Mouse (Mus musculus) hindbrain, embryonic 10.5 days (tissue): Measurements from ENCODE around the gene Nos3. TPM values are rescaled to one million over a fixed set of nuclear protein-coding genes. Genes with fewer than 3 reads are reported as not detected.
A peak's percentile ranks its signal among the peaks of the same experiment; 100 is the strongest.
"Not testable (repeated sequence)": the region's sequence is repeated elsewhere in the genome, so short reads cannot be mapped to it uniquely, and the experiment has no call there.

Experiments used
- DNase-seq: peaks from one replicate; pipeline ENCODE4 v3.0.0-alpha.2; 2017; ENCODE audit warnings: low spot score
- H3K27ac ChIP-seq: fragments of 300-500 bp; sonication (generic); 2 replicates; pipeline ENCODE4 v1.5.1; 2016; ENCODE audit warnings: mild to moderate bottlenecking, moderate library complexity
- H3K27me3 ChIP-seq: fragments of 300-500 bp; sonication (generic); 2 replicates; pipeline ENCODE4 v1.6.1; 2016; ENCODE audit warnings: mild to moderate bottlenecking; ENCODE audit not compliant: poor library complexity, insufficient read depth, severe bottlenecking
- H3K36me3 ChIP-seq: fragments of 300-500 bp; sonication (generic); 2 replicates; pipeline ENCODE4 v1.6.1; 2016; ENCODE audit warnings: mild to moderate bottlenecking, moderate library complexity
- H3K4me1 ChIP-seq: fragments of 300-500 bp; sonication (generic); replicated peaks from 2 replicates; pipeline ENCODE4 v1.6.1; 2016; ENCODE audit warnings: mild to moderate bottlenecking
- H3K4me3 ChIP-seq: fragments of 300-500 bp; sonication (generic); 2 replicates; pipeline ENCODE4 v1.5.1; 2016; ENCODE audit warnings: mild to moderate bottlenecking, moderate library complexity
- H3K9me3 ChIP-seq: fragments of 300-500 bp; sonication (generic); 2 replicates; pipeline ENCODE4 v1.6.1; 2016; ENCODE audit warnings: mild to moderate bottlenecking, moderate library complexity
- WGBS: fragments of 180-500 bp; shearing (Covaris S2); methylation state at CpG from one replicate; pipeline ENCODE4 v1.1.7; 2016; 5-methylcytosine and 5-hydroxymethylcytosine counted together
- polyA plus RNA-seq: library from polyadenylated mRNA; unstranded; fragments of >200 nt; fragmentation: Nextera tagmentation; extraction: Ambion mirVana; gene quantifications from 2 replicates; pipeline ENCODE4 v1.2.1, GENCODE M21; 2016

Gene Nos3
- polyA plus RNA-seq, 1 experiment from 2014 or later = 9.7 TPM

DNA sequence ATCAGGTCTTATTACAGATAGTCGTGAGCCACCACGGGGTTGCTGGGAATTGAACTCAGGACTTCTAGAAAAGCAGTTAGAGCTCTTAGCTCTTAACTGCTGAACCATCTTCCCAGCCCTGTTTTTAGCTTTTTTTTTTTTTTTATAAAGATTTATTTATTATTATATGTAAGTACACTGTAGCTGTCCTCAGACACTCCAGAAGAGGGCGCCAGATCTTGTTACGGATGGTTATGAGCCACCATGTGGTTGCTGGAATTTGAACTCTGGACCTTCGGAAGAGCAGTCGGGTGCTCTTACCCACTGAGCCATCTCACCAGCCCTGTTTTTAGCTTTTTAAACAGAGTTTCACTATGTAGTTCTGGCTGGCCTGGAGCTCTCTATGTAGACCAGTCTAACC lies 31.6 kb downstream of the Nos3 start:
- Histone ChIP-seq H3K4me1 (peaks cover 21% of the 10 kb centered on the region), H3K36me3 (peaks cover 23% of the 10 kb centered on the region)
- not testable (repeated sequence) for DNase-seq, H3K9me3 ChIP-seq, H3K27ac ChIP-seq, H3K4me3 ChIP-seq, H3K27me3 ChIP-seq
- 88% methylated on average over 6 of the region's 6 CpGs for WGBS

DNA sequence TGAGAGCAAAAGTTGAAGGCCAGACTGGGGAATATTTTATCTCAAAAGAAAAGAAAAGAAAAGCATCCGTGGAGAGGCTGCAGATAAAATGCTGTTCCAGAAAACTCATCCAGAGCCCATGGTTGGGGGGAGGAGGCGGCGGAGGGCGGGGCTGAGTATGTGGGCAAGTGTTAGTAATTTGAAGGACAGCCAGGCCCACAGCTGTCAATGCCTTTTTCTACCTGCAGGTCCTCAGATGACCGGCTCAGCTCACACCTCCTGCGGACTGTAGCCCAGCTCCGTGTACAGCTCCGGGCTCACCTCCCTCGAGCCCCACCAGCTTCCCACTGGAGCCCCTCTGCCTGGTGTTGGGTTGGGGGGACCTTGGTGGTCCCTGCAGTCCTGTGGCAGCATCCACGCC lies 35.1 kb downstream of the Nos3 start:
- no peaks in the 10 kb centered on the region for H3K9me3 ChIP-seq
- H3K36me3 ChIP-seq = peaks cover 55% of the 10 kb centered on the region
- H3K27ac ChIP-seq = no peak overlapping the region
- H3K4me3 ChIP-seq = no peak overlapping the region
- no peak for DNase-seq
- WGBS = 89% methylated on average over 10 of the region's 10 CpGs
- no peaks in the 10 kb centered on the region for H3K27me3 ChIP-seq
- H3K4me1 ChIP-seq = peaks cover 14% of the 10 kb centered on the region

DNA sequence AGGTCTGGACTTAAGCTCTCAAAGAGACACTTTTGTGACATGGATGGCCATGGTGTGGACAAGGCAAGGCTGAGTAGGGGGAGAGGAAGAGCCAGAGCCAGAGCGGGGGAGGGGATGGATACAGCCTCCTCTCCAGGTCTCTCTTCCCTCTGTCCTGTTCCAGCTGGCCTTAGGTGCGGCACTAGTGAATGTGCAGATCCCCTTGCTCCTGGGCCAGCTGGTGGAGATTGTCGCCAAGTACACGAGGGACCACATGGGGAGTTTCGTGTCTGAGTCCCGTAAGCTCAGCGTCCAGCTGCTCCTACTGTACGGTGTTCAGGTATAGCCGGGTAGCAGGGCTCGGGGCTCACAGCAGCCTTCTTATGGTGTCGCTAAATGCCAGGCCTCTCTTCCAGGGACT lies 35.8 kb downstream of the Nos3 start:
- 86% methylated on average over 11 of the region's 11 CpGs for WGBS
- peaks cover 61% of the 10 kb centered on the region for H3K36me3 ChIP-seq

GRCm38 (mm10) chr5:24400911-24401605 lies 36.4 kb downstream of the Nos3 start:
- WGBS = 91% methylated on average over 5 of the region's 5 CpGs
- no peaks in the 10 kb centered on the region for H3K27me3 ChIP-seq
- no peak overlapping the region for H3K4me3 ChIP-seq
- DNase-seq = no peak
- no peak overlapping the region for H3K27ac ChIP-seq
- H3K9me3 ChIP-seq = no peaks in the 10 kb centered on the region
- H3K36me3 ChIP-seq = peaks cover 68% of the 10 kb centered on the region
- peaks cover 8% of the 10 kb centered on the region; the same call in 1 of the 2 replicates for H3K4me1 ChIP-seq

More for the DNA sequence above, 35.8 kb downstream of the Nos3 start:
- H3K27me3 ChIP-seq = no peaks in the 10 kb centered on the region
- no peak overlapping the region for H3K27ac ChIP-seq
- peaks cover 8% of the 10 kb centered on the region; the same call in 1 of the 2 replicates for H3K4me1 ChIP-seq
- H3K9me3 ChIP-seq = no peaks in the 10 kb centered on the region
- H3K4me3 ChIP-seq = no peak overlapping the region
- no peak for DNase-seq

- WGBS = 82% methylated on average over 9 of the region's 9 CpGs
- Histone ChIP-seq H3K9me3 (no peaks in the 10 kb centered on the region), H3K36me3 (peaks cover 72% of the 10 kb centered on the region), H3K4me1 (peaks cover 8% of the 10 kb centered on the region; the same call in 1 of the 2 replicates), H3K27ac (no peak overlapping the region), H3K27me3 (no peaks in the 10 kb centered on the region), H3K4me3 (no peak overlapping the region)
- DNase-seq = no peak
These were observed 37.4 kb downstream of the Nos3 start for GRCm38 (mm10) chr5:24401969-24402368.

- peaks cover 93% of the 10 kb centered on the region for H3K36me3 ChIP-seq
- 78% methylated on average over 6 of the region's 6 CpGs for WGBS
- no peaks in the 10 kb centered on the region for H3K27me3 ChIP-seq
These were observed 40.2 kb downstream of the Nos3 start for GRCm38 (mm10) chr5:24404594-24405360.

DNA sequence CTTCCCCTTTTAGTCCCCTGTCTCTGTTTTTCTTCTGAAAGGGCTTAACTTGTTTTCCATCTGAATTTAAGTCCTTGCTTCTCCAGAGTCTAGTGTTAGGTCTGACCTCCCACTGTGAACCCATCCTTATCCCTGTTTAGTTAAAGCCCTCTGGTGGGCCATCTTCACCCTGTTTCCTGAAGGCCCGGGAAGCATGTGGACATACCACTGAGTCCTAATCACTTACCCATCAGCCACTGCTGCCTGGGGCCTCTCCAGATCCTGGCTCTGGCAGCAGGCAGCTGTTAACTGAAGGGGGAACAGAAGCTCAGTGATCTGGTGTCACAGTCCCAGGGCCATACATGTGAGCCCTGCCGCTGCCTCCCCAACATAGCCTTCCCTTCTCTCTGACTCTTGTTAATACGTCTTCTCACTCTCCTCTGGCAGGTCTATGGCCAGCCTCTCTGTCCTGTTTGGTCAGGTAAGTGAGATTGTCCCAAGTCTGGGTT lies 40.8 kb downstream of the Nos3 start:
- H3K27me3 ChIP-seq = no peaks in the 10 kb centered on the region
- no peak overlapping the region for H3K27ac ChIP-seq
- DNase-seq = no peak
- no peaks in the 10 kb centered on the region for H3K9me3 ChIP-seq
- H3K36me3 ChIP-seq = peaks cover 86% of the 10 kb centered on the region
- peaks cover under 1% of the 10 kb centered on the region; the same call in 1 of the 2 replicates for H3K4me1 ChIP-seq
- WGBS = 69% methylated on average over 3 of the region's 3 CpGs
- no peak overlapping the region for H3K4me3 ChIP-seq

More at GRCm38 (mm10) chr5:24404594-24405360, 40.2 kb downstream of the Nos3 start:
- H3K4me1 ChIP-seq = peaks cover 7% of the 10 kb centered on the region; the same call in 1 of the 2 replicates
- no peak overlapping the region for H3K4me3 ChIP-seq
- no peaks in the 10 kb centered on the region for H3K9me3 ChIP-seq
- no peak overlapping the region for H3K27ac ChIP-seq
- DNase-seq = no peak

- DNase-seq = no peak
- Histone ChIP-seq H3K27me3 (0 out of 2 replicates have a peak, but pooled peaks cover 2% of the 10 kb centered on the region), H3K4me3 (no peak overlapping the region), H3K4me1 (peaks cover 8% of the 10 kb centered on the region), H3K36me3 (peaks cover 55% of the 10 kb centered on the region), H3K27ac (no peak overlapping the region), H3K9me3 (no peaks in the 10 kb centered on the region)
- WGBS = 94% methylated on average over 13 of the region's 13 CpGs
These were observed 44.0 kb downstream of the Nos3 start for GRCm38 (mm10) chr5:24408651-24409050.

GRCm38 (mm10) chr5:24409466-24409865 lies 44.9 kb downstream of the Nos3 start:
- H3K4me3 ChIP-seq = no peak overlapping the region
- 0 out of 2 replicates have a peak, but pooled peaks cover 9% of the 10 kb centered on the region for H3K27me3 ChIP-seq
- peaks cover 11% of the 10 kb centered on the region for H3K4me1 ChIP-seq
- no peaks in the 10 kb centered on the region for H3K9me3 ChIP-seq
- 78% methylated on average over 2 of the region's 2 CpGs for WGBS
- DNase-seq = no peak
- peaks cover 48% of the 10 kb centered on the region for H3K36me3 ChIP-seq
- H3K27ac ChIP-seq = no peak overlapping the region

- 86% methylated on average over 2 of the region's 2 CpGs for WGBS
- Histone ChIP-seq H3K27me3 (peaks cover 13% of the 10 kb centered on the region; the same call in 1 of the 2 replicates), H3K4me1 (peaks cover 24% of the 10 kb centered on the region), H3K4me3 (no peak overlapping the region), H3K9me3 (no peaks in the 10 kb centered on the region), H3K27ac (no peak overlapping the region), H3K36me3 (peaks cover 23% of the 10 kb centered on the region)
- no peak for DNase-seq
These were observed 47.5 kb downstream of the Nos3 start for GRCm38 (mm10) chr5:24412063-24412462.

DNA sequence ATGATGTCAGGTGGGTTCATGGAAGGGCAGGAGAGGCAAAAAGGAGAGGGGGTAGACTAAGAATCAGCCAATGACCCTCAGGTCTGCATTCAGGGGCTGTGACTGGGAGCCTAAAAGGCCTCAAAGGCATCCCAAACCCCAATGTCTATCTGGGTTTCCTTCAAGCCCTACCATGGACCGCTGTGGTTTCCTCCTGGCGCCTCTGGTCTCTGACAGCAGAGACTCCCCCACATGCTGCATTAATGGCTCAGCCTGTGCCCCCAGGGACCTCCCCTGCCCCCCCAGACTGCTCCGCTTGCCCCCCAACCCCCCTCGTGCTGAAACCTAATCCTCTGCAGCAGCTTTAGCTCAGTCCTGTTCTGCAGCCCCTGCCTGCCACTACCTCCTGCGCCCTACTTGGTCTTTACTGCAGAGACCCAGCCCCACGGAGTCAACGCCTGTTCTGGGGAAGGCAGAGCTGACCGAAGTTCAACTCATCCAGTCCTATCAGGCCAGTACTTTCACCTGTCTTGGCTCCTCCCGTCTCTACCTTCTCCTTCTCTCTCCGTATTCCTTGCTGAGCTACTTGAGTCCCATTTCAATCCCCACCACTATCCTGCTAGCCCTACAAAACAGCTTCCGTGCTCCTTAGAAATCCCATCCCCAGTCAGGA lies 48.6 kb downstream of the Nos3 start, which contains the start of gene Asic3:
Gene Asic3 (plus strand): TSS at position 351 of the 652 bp plus-strand sequence.
- 49% methylated on average over 11 of the region's 11 CpGs for WGBS
- H3K27me3 ChIP-seq = peaks cover 15% of the 10 kb centered on the region; the same call in 1 of the 2 replicates
- no peaks in the 10 kb centered on the region for H3K9me3 ChIP-seq
- H3K4me1 ChIP-seq = peaks cover 24% of the 10 kb centered on the region
- 0 out of 2 replicates have a peak within 1 kb of the TSS, but pooled peaks have one; percentile 24 for H3K27ac ChIP-seq
- H3K4me3 ChIP-seq = no peak within 1 kb of the TSS
- DNase-seq = peak; percentile 7
- peaks cover 19% of the 10 kb centered on the region for H3K36me3 ChIP-seq

DNA sequence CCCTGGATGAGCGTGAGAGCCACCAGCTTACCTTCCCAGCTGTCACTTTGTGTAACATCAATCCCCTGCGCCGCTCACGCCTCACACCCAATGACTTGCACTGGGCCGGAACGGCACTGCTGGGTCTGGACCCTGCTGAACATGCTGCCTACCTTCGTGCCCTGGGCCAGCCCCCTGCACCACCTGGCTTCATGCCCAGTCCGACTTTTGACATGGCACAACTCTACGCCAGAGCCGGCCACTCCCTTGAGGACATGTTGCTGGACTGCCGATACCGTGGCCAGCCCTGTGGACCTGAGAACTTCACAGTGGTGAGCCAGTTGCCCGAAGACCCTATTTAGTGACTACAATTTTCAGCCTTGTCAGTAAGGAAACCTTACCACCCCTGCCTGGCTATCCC lies 49.3 kb downstream of the Nos3 start:
- Histone ChIP-seq H3K27me3 (peaks cover 15% of the 10 kb centered on the region; the same call in 1 of the 2 replicates), H3K4me1 (peaks cover 24% of the 10 kb centered on the region), H3K36me3 (peaks cover 19% of the 10 kb centered on the region), H3K9me3 (no peaks in the 10 kb centered on the region), H3K4me3 (no peak overlapping the region), H3K27ac (no peak overlapping the region)
- no peak for DNase-seq
- WGBS = 86% methylated on average over 13 of the region's 13 CpGs
